Mouse (Mus musculus): ENCODE data around the gene Atp6v0e2. TPM values are rescaled to one million over a fixed set of nuclear protein-coding genes. Genes with fewer than 3 reads are reported as not detected.

Atp6v0e2 gene
- polyA plus RNA-seq (2014; fragmentation: Illumina TruSeq; extraction: RNeasy Lipid Tissue Mini Kit (QIAGEN cat#74804); ENCODE audit: low read depth, low replicate concordance) = 0.40 TPM

DNA sequence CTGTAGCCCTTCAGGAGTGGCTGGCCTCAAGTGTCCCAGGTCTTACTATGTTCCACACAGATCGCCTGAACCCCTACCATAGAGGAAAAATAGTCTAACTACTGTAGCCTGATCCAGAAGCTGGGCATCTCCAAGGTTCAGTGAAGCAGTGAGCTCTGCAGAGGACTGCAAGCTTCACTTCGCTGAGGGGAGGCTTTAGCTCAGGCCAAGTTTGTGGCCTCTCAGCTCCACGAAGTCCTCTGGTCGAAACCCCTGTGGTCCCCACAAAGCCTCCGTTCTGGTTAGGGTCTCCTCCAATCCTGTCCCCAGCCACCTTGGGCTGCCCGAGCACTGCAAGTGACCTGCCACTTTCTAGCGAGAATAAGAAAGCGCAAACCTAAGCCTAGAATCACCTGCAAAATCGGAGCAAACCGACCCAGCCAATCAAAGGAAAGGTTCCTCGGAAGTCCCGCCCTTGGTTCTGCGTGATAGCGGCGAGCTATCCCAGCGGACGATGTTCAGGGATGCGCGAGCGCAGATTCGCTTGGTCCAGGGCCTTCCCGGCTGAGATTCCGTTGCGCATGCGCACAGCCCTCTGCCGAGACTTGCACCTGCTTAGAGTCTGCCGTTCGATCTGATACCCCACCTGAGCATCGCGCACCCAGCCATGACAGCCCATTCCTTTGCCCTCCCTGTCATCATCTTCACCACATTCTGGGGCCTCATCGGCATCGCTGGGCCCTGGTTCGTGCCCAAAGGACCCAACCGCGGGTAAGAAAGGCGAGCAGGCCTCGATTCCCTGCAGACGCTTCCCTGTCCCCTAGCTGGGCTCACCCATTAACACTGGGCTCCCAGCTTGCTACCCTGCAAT, at the start of gene Atp6v0e2:
Gene Atp6v0e2 (plus strand): TSS at position 511 of the 850 bp plus-strand sequence.

GRCm38 (mm10) chr6:48554280-48555103, 17.1 kb downstream of the Atp6v0e2 start, which contains the start of gene Lrrc61:
TSS of gene Lrrc61 (plus strand) at chr6:48554796.

DNA sequence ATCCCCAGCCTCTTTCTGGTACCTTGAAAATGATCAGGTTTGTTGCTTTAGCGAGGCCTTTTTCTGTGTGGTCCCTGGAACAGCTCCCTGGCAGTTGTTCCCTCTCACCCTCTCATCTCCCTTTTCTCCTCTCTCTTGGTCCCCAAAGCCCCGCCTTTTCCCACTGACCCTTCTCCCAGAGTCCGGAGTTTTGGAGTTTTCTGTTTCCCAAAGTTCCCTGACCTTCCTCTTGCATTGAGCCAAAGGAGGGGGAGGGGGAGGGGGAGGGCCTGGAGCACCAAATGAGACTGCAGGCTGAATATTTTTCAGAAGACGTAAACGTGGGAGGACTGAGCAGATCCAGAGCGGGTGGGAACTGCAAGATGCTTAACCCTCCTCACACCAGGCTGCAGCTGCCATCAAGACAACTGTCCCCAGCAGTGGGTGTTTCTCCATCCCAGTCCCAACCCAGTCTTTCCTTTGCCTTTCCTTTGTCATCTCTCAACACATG, 35.2 kb downstream of the Atp6v0e2 start, which contains the start of gene Rarres2:
Gene Rarres2 (minus strand): TSS at position 218 of the 490 bp plus-strand sequence.

GRCm38 (mm10) chr6:48589194-48589750, 51.9 kb downstream of the Atp6v0e2 start, which contains the start of gene Gm45021:
TSS of gene Gm45021 (plus strand) at chr6:48589610.

Other genes starting within 250 kb of the Atp6v0e2 start
- 2.4 TPM for gene Krba1, start 142.0 kb upstream of the Atp6v0e2 start, polyA plus RNA-seq (2014; fragmentation: Illumina TruSeq; extraction: RNeasy Lipid Tissue Mini Kit (QIAGEN cat#74804); ENCODE audit: low read depth, low replicate concordance)
- gene Zfp467, start 91.8 kb upstream of the Atp6v0e2 start, polyA plus RNA-seq (2014; fragmentation: Illumina TruSeq; extraction: RNeasy Lipid Tissue Mini Kit (QIAGEN cat#74804); ENCODE audit: low read depth, low replicate concordance) = 10.0 TPM
- gene Sspo, start 89.4 kb upstream of the Atp6v0e2 start, polyA plus RNA-seq (2014; fragmentation: Illumina TruSeq; extraction: RNeasy Lipid Tissue Mini Kit (QIAGEN cat#74804); ENCODE audit: low read depth, low replicate concordance) = not detected
- 5.0 TPM for gene Lrrc61, start 17.2 kb downstream of the Atp6v0e2 start, polyA plus RNA-seq (2014; fragmentation: Illumina TruSeq; extraction: RNeasy Lipid Tissue Mini Kit (QIAGEN cat#74804); ENCODE audit: low read depth, low replicate concordance)
- gene Rarres2, start 35.2 kb downstream of the Atp6v0e2 start, polyA plus RNA-seq (2014; fragmentation: Illumina TruSeq; extraction: RNeasy Lipid Tissue Mini Kit (QIAGEN cat#74804); ENCODE audit: low read depth, low replicate concordance) = 262 TPM
- not detected for gene Gm45021, start 52.0 kb downstream of the Atp6v0e2 start, polyA plus RNA-seq (2014; fragmentation: Illumina TruSeq; extraction: RNeasy Lipid Tissue Mini Kit (QIAGEN cat#74804); ENCODE audit: low read depth, low replicate concordance)
- gene Repin1, start 56.3 kb downstream of the Atp6v0e2 start, polyA plus RNA-seq (2014; fragmentation: Illumina TruSeq; extraction: RNeasy Lipid Tissue Mini Kit (QIAGEN cat#74804); ENCODE audit: low read depth, low replicate concordance) = 15.9 TPM
- not detected for gene Gm44965, start 56.3 kb downstream of the Atp6v0e2 start, polyA plus RNA-seq (2014; fragmentation: Illumina TruSeq; extraction: RNeasy Lipid Tissue Mini Kit (QIAGEN cat#74804); ENCODE audit: low read depth, low replicate concordance)
- 0.08 TPM for gene Zfp775, start 64.4 kb downstream of the Atp6v0e2 start, polyA plus RNA-seq (2014; fragmentation: Illumina TruSeq; extraction: RNeasy Lipid Tissue Mini Kit (QIAGEN cat#74804); ENCODE audit: low read depth, low replicate concordance)
- not detected for gene AI854703, start 89.1 kb downstream of the Atp6v0e2 start, polyA plus RNA-seq (2014; fragmentation: Illumina TruSeq; extraction: RNeasy Lipid Tissue Mini Kit (QIAGEN cat#74804); ENCODE audit: low read depth, low replicate concordance)
- gene Gimap8, start 109.6 kb downstream of the Atp6v0e2 start, polyA plus RNA-seq (2014; fragmentation: Illumina TruSeq; extraction: RNeasy Lipid Tissue Mini Kit (QIAGEN cat#74804); ENCODE audit: low read depth, low replicate concordance) = 8.2 TPM
- gene Gimap9, start 138.5 kb downstream of the Atp6v0e2 start, polyA plus RNA-seq (2014; fragmentation: Illumina TruSeq; extraction: RNeasy Lipid Tissue Mini Kit (QIAGEN cat#74804); ENCODE audit: low read depth, low replicate concordance) = 31.5 TPM
- 32.8 TPM for gene Gimap4, start 146.9 kb downstream of the Atp6v0e2 start, polyA plus RNA-seq (2014; fragmentation: Illumina TruSeq; extraction: RNeasy Lipid Tissue Mini Kit (QIAGEN cat#74804); ENCODE audit: low read depth, low replicate concordance)
- gene Gimap6, start 170.6 kb downstream of the Atp6v0e2 start, polyA plus RNA-seq (2014; fragmentation: Illumina TruSeq; extraction: RNeasy Lipid Tissue Mini Kit (QIAGEN cat#74804); ENCODE audit: low read depth, low replicate concordance) = 17.0 TPM
- not detected for gene Gm28053, start 181.0 kb downstream of the Atp6v0e2 start, polyA plus RNA-seq (2014; fragmentation: Illumina TruSeq; extraction: RNeasy Lipid Tissue Mini Kit (QIAGEN cat#74804); ENCODE audit: low read depth, low replicate concordance)
- 1.3 TPM for gene Gimap7, start 181.0 kb downstream of the Atp6v0e2 start, polyA plus RNA-seq (2014; fragmentation: Illumina TruSeq; extraction: RNeasy Lipid Tissue Mini Kit (QIAGEN cat#74804); ENCODE audit: low read depth, low replicate concordance)
- gene Gimap1, start 201.4 kb downstream of the Atp6v0e2 start, polyA plus RNA-seq (2014; fragmentation: Illumina TruSeq; extraction: RNeasy Lipid Tissue Mini Kit (QIAGEN cat#74804); ENCODE audit: low read depth, low replicate concordance) = not detected
- 0.87 TPM for gene Gimap5, start 208.6 kb downstream of the Atp6v0e2 start, polyA plus RNA-seq (2014; fragmentation: Illumina TruSeq; extraction: RNeasy Lipid Tissue Mini Kit (QIAGEN cat#74804); ENCODE audit: low read depth, low replicate concordance)
- 1.8 TPM for gene Gimap3, start 233.2 kb downstream of the Atp6v0e2 start, polyA plus RNA-seq (2014; fragmentation: Illumina TruSeq; extraction: RNeasy Lipid Tissue Mini Kit (QIAGEN cat#74804); ENCODE audit: low read depth, low replicate concordance)

Measured in liver, adult 10 weeks (tissue).